Mouse (Mus musculus): ENCODE measurements at regions not wholly inside any gene's neighbourhood (a gene's known extent, or its start where the extent isn't known, plus 50 kb on each side); places are given as distances from the start of the nearest gene placed in this dataset.

DNA sequence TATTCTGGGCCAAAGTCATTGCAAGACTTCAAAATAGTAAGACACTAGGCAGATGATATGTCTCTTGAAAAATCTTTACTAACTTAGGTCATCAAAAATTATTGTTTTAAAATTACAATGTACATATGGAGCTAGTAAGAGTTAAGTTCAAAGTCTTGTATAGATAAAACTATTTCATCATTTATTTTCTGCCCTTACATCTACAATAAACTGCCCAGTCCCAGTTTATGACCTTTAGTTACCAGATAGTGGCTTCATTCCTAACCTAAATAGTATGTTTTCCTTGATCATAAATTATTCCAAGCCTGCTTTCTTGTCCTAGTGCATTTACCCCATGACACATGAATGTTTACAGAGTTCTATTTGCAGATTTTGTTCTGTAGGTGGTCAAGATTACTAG lies 72.9 kb downstream of the Manea start:
- no peak for DNase-seq

DNA sequence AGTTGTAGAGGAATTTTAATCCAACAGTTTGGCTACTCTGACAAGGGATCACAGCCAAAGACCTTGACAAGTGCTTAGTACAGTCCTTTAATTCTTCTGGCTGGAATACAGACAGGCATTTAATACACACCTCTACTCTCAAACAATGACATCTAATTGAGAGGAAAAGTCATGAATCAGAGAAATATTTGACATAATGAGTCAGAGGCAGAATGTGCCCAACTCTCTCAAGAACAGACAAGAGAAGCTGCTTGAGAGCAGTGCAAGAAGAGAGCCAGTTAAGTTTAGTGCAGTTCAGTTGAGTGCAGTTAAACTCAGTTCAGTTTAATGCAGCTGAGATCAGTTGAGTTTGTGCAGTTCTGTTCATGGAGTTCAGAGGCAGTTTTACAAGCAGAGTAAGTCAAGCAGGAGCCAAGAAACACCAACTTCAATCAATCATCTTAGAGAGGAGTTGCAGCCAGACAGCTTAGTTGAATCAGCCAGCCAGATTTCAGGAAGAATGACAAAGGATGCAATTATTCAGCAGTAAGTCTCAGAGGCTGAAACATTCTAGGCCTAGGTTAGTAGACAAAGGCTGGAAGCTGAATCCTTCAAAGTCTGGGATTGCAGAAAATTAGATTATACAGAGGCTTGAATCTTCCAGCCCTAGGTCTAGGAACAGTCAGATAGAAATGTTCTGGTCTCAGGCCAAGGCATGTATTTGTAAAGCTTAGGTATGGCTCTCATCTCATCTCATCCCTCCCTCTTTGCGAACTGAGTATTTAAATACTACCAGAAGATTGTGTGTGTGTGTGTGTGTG lies 87.3 kb downstream of the Manea start:
- no peak for DNase-seq

DNA sequence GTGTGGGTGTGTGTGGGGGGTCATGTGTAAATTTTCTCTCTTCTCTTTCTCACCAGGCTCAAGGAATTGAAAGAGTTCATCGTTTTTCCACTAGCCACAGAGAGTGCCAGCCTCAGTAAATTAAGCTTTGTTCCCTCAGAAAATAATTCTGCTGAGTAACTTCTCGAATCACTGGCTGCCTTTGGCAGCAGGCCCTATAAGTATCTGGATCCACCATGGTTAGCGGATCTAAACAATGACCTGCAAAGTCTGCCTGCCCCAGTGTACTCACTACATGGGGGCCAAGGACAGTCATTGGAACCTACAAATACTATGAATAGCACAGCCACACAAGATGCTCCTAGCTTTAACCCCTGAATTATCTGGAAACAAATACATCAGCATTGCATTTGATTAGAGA lies 90.8 kb downstream of the Manea start:
- no peak for DNase-seq

DNA sequence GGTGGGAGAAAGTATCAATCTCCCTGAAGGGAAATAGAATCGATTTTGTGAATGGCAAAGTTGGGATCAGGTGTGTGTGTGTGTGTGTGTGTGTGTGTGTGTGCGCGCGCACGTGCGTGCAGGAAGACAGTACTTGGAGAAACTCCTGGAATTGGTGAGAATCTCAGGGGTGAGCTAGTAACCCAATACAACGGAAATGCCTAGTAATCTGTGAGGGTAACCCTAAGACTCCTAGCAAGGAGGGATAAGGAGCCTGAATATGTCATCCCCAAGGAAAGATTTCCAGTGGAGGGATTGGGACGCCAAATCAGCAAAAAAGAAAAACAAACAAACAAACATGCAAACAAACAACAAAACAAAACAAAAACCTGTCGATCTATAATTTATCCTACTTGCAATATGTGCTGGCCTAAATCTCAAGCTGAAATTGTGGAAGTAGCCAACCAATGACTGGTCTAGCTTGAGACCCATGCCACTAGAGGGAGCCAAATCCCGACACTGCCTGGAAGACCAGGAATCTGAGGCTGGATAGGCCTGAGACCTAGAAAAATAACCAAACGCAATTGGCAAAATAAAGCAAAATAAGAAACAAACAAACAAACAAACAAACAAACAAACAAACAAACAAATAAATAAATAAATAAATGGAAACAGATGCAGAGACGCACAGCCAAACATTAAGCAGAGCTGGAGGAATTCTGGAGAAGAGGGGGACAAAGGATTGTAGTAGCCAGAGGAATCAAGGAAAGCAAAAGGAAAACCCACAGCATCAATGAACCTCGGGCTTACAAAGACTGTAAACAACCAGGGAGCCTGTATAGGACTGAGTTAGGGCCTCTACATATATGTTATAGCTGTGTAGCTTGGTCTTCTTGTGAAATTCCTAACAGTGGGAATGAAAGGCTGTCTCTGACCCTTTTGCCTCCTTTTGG lies 98.5 kb downstream of the Manea start:
- peak; percentile 52 for DNase-seq

DNA sequence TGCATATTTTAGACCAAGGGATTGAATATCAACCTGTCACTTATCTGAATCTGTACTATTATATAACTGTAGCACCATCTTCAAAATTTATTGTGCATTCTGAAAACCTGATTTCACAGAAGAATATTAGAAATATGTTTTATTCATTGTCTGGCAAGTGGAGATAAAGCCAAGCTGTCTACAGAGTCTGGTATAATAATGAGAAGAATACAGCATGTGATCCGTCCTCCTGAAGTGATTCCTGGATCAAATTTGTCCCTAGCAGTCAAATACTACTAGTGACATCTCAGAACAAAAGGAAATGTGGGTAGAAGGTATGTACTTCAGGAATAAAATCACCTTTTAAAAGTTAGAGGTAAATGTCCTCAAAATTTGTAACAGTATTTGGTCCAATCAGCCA lies 123.4 kb downstream of the Manea start:
- no peak for DNase-seq
